Mouse (Mus musculus): ENCODE measurements around the gene Spint3. TPM values are rescaled to one million over a fixed set of nuclear protein-coding genes. Genes with fewer than 3 reads are reported as not detected.
A peak's percentile ranks its signal among the peaks of the same experiment; 100 is the strongest.

Gene Spint3
- polyA plus RNA-seq, 1 experiment from 2014 or later, result not detected

- H3K4me2 ChIP-seq (ENCODE audit: low read depth, low read length), result no peak overlapping the region
- H3K9me3 ChIP-seq (ENCODE audit: control insufficient read depth, low read length), result no peaks in the 10 kb centered on the region
- H3K4me3 ChIP-seq (ENCODE audit: low read length), result no peak overlapping the region
- H3K27ac ChIP-seq (ENCODE audit: low read length), result no peak overlapping the region
- no peak overlapping the region for H3K9ac ChIP-seq (ENCODE audit: low read length)
- peaks cover 17% of the 10 kb centered on the region for H3K4me1 ChIP-seq (replicated peaks; ENCODE audit: control insufficient read depth, insufficient read depth, low read length)
- no peak for ATAC-seq (ENCODE audit: low read depth)
- H3K36me3 ChIP-seq (ENCODE audit: control insufficient read depth, insufficient read depth, low read length), result no peaks in the 10 kb centered on the region
- no peaks in the 10 kb centered on the region for H3K27me3 ChIP-seq (ENCODE audit: control insufficient read depth, insufficient read depth, low read depth, low read length)
- 70% methylated on average over 7 of the region's 7 CpGs for WGBS
Measured at GRCm38 (mm10) chr2:164542598-164542997, 30.7 kb downstream of the Spint3 start.

- Histone ChIP-seq H3K9ac (ENCODE audit: low read length) (no peak overlapping the region), H3K27ac (ENCODE audit: low read length) (no peak overlapping the region), H3K4me3 (ENCODE audit: low read length) (no peak overlapping the region), H3K36me3 (ENCODE audit: control insufficient read depth, insufficient read depth, low read length) (no peaks in the 10 kb centered on the region), H3K4me2 (ENCODE audit: low read depth, low read length) (no peak overlapping the region), H3K27me3 (ENCODE audit: control insufficient read depth, insufficient read depth, low read depth, low read length) (no peaks in the 10 kb centered on the region), H3K9me3 (ENCODE audit: control insufficient read depth, low read length) (no peaks in the 10 kb centered on the region), H3K4me1 (replicated peaks; ENCODE audit: control insufficient read depth, insufficient read depth, low read length) (peaks cover 17% of the 10 kb centered on the region)
- WGBS, result 53% methylated on average over 5 of the region's 5 CpGs
- ATAC-seq (ENCODE audit: low read depth), result no peak
Measured at GRCm38 (mm10) chr2:164542132-164542531, 31.1 kb downstream of the Spint3 start.

GRCm38 (mm10) chr2:164540652-164541427 lies 32.4 kb downstream of the Spint3 start:
- H3K4me1 ChIP-seq (replicated peaks; ENCODE audit: control insufficient read depth, insufficient read depth, low read length), result peaks cover 17% of the 10 kb centered on the region
- peak overlapping the region; percentile 25 for H3K4me2 ChIP-seq (ENCODE audit: low read depth, low read length)
- 25% methylated on average over 8 of the region's 8 CpGs for WGBS
- no peak overlapping the region for H3K4me3 ChIP-seq (ENCODE audit: low read length)
- no peak overlapping the region for H3K9ac ChIP-seq (ENCODE audit: low read length)
- H3K27me3 ChIP-seq (ENCODE audit: control insufficient read depth, insufficient read depth, low read depth, low read length), result no peaks in the 10 kb centered on the region
- H3K36me3 ChIP-seq (ENCODE audit: control insufficient read depth, insufficient read depth, low read length), result no peaks in the 10 kb centered on the region
- H3K27ac ChIP-seq (ENCODE audit: low read length), result peak overlapping the region; percentile 66
- H3K9me3 ChIP-seq (ENCODE audit: control insufficient read depth, low read length), result no peaks in the 10 kb centered on the region
- peak; percentile 51 for ATAC-seq (ENCODE audit: low read depth)

- H3K9me3 ChIP-seq (ENCODE audit: control insufficient read depth, low read length), result no peaks in the 10 kb centered on the region
- no peak overlapping the region for H3K27ac ChIP-seq (ENCODE audit: low read length)
- no peak for ATAC-seq (ENCODE audit: low read depth)
- peaks cover 14% of the 10 kb centered on the region for H3K4me1 ChIP-seq (replicated peaks; ENCODE audit: control insufficient read depth, insufficient read depth, low read length)
- no peak overlapping the region for H3K4me2 ChIP-seq (ENCODE audit: low read depth, low read length)
- 61% methylated on average over 4 of the region's 4 CpGs for WGBS
- H3K4me3 ChIP-seq (ENCODE audit: low read length), result no peak overlapping the region
- no peaks in the 10 kb centered on the region for H3K36me3 ChIP-seq (ENCODE audit: control insufficient read depth, insufficient read depth, low read length)
- H3K9ac ChIP-seq (ENCODE audit: low read length), result no peak overlapping the region
- H3K27me3 ChIP-seq (ENCODE audit: control insufficient read depth, insufficient read depth, low read depth, low read length), result no peaks in the 10 kb centered on the region
Measured at GRCm38 (mm10) chr2:164537003-164537402, 36.3 kb downstream of the Spint3 start.

GRCm38 (mm10) chr2:164534315-164534714 lies 38.9 kb downstream of the Spint3 start:
- Histone ChIP-seq H3K27me3 (ENCODE audit: control insufficient read depth, insufficient read depth, low read depth, low read length) (no peaks in the 10 kb centered on the region), H3K27ac (ENCODE audit: low read length) (no peak overlapping the region), H3K9me3 (ENCODE audit: control insufficient read depth, low read length) (no peaks in the 10 kb centered on the region), H3K4me1 (replicated peaks; ENCODE audit: control insufficient read depth, insufficient read depth, low read length) (no peaks in the 10 kb centered on the region), H3K4me3 (ENCODE audit: low read length) (no peak overlapping the region), H3K4me2 (ENCODE audit: low read depth, low read length) (no peak overlapping the region), H3K36me3 (ENCODE audit: control insufficient read depth, insufficient read depth, low read length) (no peaks in the 10 kb centered on the region), H3K9ac (ENCODE audit: low read length) (no peak overlapping the region)
- ATAC-seq (ENCODE audit: low read depth), result no peak
- 70% methylated on average over 10 of the region's 10 CpGs for WGBS

- H3K4me1 ChIP-seq (replicated peaks; ENCODE audit: control insufficient read depth, insufficient read depth, low read length), result no peaks in the 10 kb centered on the region
- no peak overlapping the region for H3K4me2 ChIP-seq (ENCODE audit: low read depth, low read length)
- no peaks in the 10 kb centered on the region for H3K27me3 ChIP-seq (ENCODE audit: control insufficient read depth, insufficient read depth, low read depth, low read length)
- no peak overlapping the region for H3K27ac ChIP-seq (ENCODE audit: low read length)
- no peaks in the 10 kb centered on the region for H3K36me3 ChIP-seq (ENCODE audit: control insufficient read depth, insufficient read depth, low read length)
- 2% methylated on average over 3 of the region's 3 CpGs for WGBS
- H3K9ac ChIP-seq (ENCODE audit: low read length), result no peak overlapping the region
- ATAC-seq (ENCODE audit: low read depth), result peak; percentile 49; the same call in 1 of the 2 replicates
- no peak overlapping the region for H3K4me3 ChIP-seq (ENCODE audit: low read length)
- H3K9me3 ChIP-seq (ENCODE audit: control insufficient read depth, low read length), result no peaks in the 10 kb centered on the region
Measured at GRCm38 (mm10) chr2:164531169-164531568, 42.1 kb downstream of the Spint3 start.

GRCm38 (mm10) chr2:164528557-164528956 lies 44.7 kb downstream of the Spint3 start:
- Histone ChIP-seq H3K4me1 (replicated peaks; ENCODE audit: control insufficient read depth, insufficient read depth, low read length) (no peaks in the 10 kb centered on the region), H3K4me3 (ENCODE audit: low read length) (no peak overlapping the region), H3K27me3 (ENCODE audit: control insufficient read depth, insufficient read depth, low read depth, low read length) (no peaks in the 10 kb centered on the region), H3K9me3 (ENCODE audit: control insufficient read depth, low read length) (no peaks in the 10 kb centered on the region), H3K36me3 (ENCODE audit: control insufficient read depth, insufficient read depth, low read length) (no peaks in the 10 kb centered on the region), H3K4me2 (ENCODE audit: low read depth, low read length) (no peak overlapping the region), H3K27ac (ENCODE audit: low read length) (no peak overlapping the region), H3K9ac (ENCODE audit: low read length) (no peak overlapping the region)
- no peak for ATAC-seq (ENCODE audit: low read depth)
- WGBS, result 62% methylated on average over 5 of the region's 5 CpGs

GRCm38 (mm10) chr2:164523301-164523773 lies 49.9 kb downstream of the Spint3 start:
- H3K27me3 ChIP-seq (ENCODE audit: control insufficient read depth, insufficient read depth, low read depth, low read length), result no peaks in the 10 kb centered on the region
- no peak overlapping the region for H3K27ac ChIP-seq (ENCODE audit: low read length)
- no peaks in the 10 kb centered on the region for H3K9me3 ChIP-seq (ENCODE audit: control insufficient read depth, low read length)
- no peak overlapping the region for H3K9ac ChIP-seq (ENCODE audit: low read length)
- H3K4me3 ChIP-seq (ENCODE audit: low read length), result peak overlapping the region; percentile 12; the same call in 1 of the 2 replicates
- no peak for ATAC-seq (ENCODE audit: low read depth)
- WGBS, result 70% methylated on average over 10 of the region's 10 CpGs
- H3K4me1 ChIP-seq (replicated peaks; ENCODE audit: control insufficient read depth, insufficient read depth, low read length), result no peaks in the 10 kb centered on the region; the same call in 1 of the 2 replicates
- H3K36me3 ChIP-seq (ENCODE audit: control insufficient read depth, insufficient read depth, low read length), result no peaks in the 10 kb centered on the region
- H3K4me2 ChIP-seq (ENCODE audit: low read depth, low read length), result no peak overlapping the region

GRCm38 (mm10) chr2:164522280-164522679 lies 51.0 kb downstream of the Spint3 start:
- Histone ChIP-seq H3K4me3 (ENCODE audit: low read length) (no peak overlapping the region), H3K27me3 (ENCODE audit: control insufficient read depth, insufficient read depth, low read depth, low read length) (no peaks in the 10 kb centered on the region), H3K27ac (ENCODE audit: low read length) (peak overlapping the region; percentile 49; the same call in 1 of the 2 replicates), H3K9ac (ENCODE audit: low read length) (no peak overlapping the region), H3K4me1 (replicated peaks; ENCODE audit: control insufficient read depth, insufficient read depth, low read length) (no peaks in the 10 kb centered on the region; the same call in 1 of the 2 replicates), H3K9me3 (ENCODE audit: control insufficient read depth, low read length) (no peaks in the 10 kb centered on the region), H3K4me2 (ENCODE audit: low read depth, low read length) (peak overlapping the region; percentile 25), H3K36me3 (ENCODE audit: control insufficient read depth, insufficient read depth, low read length) (no peaks in the 10 kb centered on the region)
- peak; percentile 36; the same call in 1 of the 2 replicates for ATAC-seq (ENCODE audit: low read depth)
- 21% methylated on average over 8 of the region's 8 CpGs for WGBS

All from lung, embryonic 16.5 days (tissue).